Mouse (Mus musculus) effector memory CD4-positive, alpha-beta T cell, adult 7 months (primary cell): ENCODE measurements around the gene Ppp2r2d. TPM values are rescaled to one million over a fixed set of nuclear protein-coding genes. Genes with fewer than 3 reads are reported as not detected.

ENCODE experiments used
- polyA plus RNA-seq: library from polyadenylated mRNA; unstranded; fragments of 100-300 nt; shearing (Covaris generic); gene quantifications from one replicate; pipeline ENCODE4 v1.2.1, GENCODE M21; 2017

Ppp2r2d gene
- 103 TPM for polyA plus RNA-seq

DNA sequence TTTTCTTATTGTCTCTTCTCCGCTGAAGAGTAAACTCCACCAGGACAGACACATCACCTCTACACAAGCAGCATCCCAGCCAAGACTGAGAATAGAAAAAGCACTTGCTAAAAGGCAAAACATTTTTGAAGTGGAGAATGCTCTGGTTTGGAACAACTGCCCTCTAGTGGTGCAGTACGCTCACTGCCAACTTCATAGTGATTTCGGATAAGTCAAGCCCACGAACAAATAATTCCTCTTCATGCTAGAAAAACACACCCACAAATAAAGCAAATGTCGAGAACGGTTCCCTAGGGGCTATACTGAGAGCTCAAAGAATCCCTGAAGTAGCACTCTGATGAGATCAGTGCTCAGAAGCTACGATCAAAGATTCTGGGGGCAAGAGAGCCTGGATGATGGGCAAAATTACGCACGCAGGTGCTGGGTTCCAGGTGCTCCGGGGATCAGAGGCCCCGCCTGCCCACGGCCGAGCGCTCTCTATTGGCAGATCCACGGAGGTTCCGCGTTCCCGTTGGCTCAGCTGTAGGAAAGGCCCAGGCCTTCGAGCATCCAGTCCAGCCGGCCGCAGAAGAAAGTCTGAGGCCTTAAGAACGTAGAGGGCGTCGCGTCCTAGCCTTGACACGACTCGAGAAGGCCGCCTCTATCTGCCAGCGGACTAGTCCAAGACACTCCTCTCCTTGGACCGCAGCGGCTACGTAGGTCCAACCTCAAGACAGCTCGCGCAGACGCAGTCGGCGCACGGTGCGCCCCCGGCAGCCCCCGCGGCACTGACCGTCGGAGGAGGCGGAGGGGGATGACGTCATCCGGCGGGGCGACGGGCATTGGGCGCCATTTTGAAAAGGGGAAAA lies at the start of gene Ppp2r2d, which contains the start of gene Mapk1ip1:
Gene Ppp2r2d (plus strand): TSS at position 536 of the 848 bp plus-strand sequence.
Gene Mapk1ip1 (minus strand): TSS at position 730 of the 848 bp plus-strand sequence.

GRCm38 (mm10) chr7:138909277-138910192 lies 63.7 kb downstream of the Ppp2r2d start, which contains the start of gene Bnip3:
TSS of gene Bnip3 (minus strand) at chr7:138909519.

Other genes with a start within 250 kb of the Ppp2r2d start
- gene Mapk1ip1, start 194 bp downstream of the Ppp2r2d start, polyA plus RNA-seq = 22.1 TPM
- gene Bnip3, start 63.4 kb downstream of the Ppp2r2d start, polyA plus RNA-seq = 5.4 TPM
- gene Jakmip3, start 94.7 kb downstream of the Ppp2r2d start, polyA plus RNA-seq = 0.23 TPM
- 0.71 TPM for gene Dpysl4, start 239.9 kb downstream of the Ppp2r2d start, polyA plus RNA-seq